Mouse (Mus musculus) liver, embryonic 16.5 days (tissue): Measurements from ENCODE around the gene Uroc1. TPM values are rescaled to one million over a fixed set of nuclear protein-coding genes. Genes with fewer than 3 reads are reported as not detected.

Source experiments
- ATAC-seq: fragments of 200-750 bp; cut with Nextera tagmentation; 2 replicates; pipeline ENCODE4 v1.8.0; 2017; ENCODE audit warnings: low read depth, mild to moderate bottlenecking, moderate number of reproducible peaks, moderate library complexity
- H3K27ac ChIP-seq: fragments of 300-500 bp; sonication (generic); 2 replicates; pipeline ENCODE4 v1.5.1; 2014; ENCODE audit warnings: mild to moderate bottlenecking, low read length
- H3K27me3 ChIP-seq: fragments of 300-500 bp; sonication (generic); 2 replicates; pipeline ENCODE4 v1.6.1; 2014; ENCODE audit warnings: low read depth, low read length, mixed read lengths; ENCODE audit not compliant: control insufficient read depth, insufficient read depth
- H3K36me3 ChIP-seq: fragments of 300-500 bp; sonication (generic); 2 replicates; pipeline ENCODE4 v1.6.1; 2014; ENCODE audit warnings: mild to moderate bottlenecking; ENCODE audit not compliant: control insufficient read depth, insufficient read depth
- H3K4me1 ChIP-seq: fragments of 300-500 bp; sonication (generic); 2 replicates; pipeline ENCODE4 v1.6.1; 2014; ENCODE audit warnings: low read depth, low read length, mixed read lengths; ENCODE audit not compliant: control insufficient read depth
- H3K4me2 ChIP-seq: fragments of 300-500 bp; sonication (generic); 2 replicates; pipeline ENCODE4 v1.6.1; 2014; ENCODE audit warnings: low read depth, low read length, mixed read lengths
- H3K4me3 ChIP-seq: fragments of 300-500 bp; sonication (generic); 2 replicates; pipeline ENCODE4 v1.5.1; 2014; ENCODE audit warnings: low read depth, mild to moderate bottlenecking, low read length
- H3K9ac ChIP-seq: fragments of 300-500 bp; sonication (generic); 2 replicates; pipeline ENCODE4 v1.6.1; 2014; ENCODE audit warnings: low read depth, low read length
- H3K9me3 ChIP-seq: fragments of 300-500 bp; sonication (generic); replicated peaks from 2 replicates; pipeline ENCODE4 v1.6.1; 2016; ENCODE audit warnings: low read length; ENCODE audit not compliant: control insufficient read depth
- WGBS: fragments of 180-500 bp; shearing (Covaris S2); extraction: QIAGEN DNeasy Blood & Tissue Kit; methylation state at CpG from one replicate; pipeline ENCODE4 v1.1.7; 2014; ENCODE audit not compliant: insufficient replicate concordance; 5-methylcytosine and 5-hydroxymethylcytosine counted together
- polyA plus RNA-seq: library from polyadenylated mRNA; unstranded; fragments of >200 nt; fragmentation: Nextera tagmentation; extraction: Ambion mirVana; gene quantifications from 2 replicates; pipeline ENCODE4 v1.2.1, GENCODE M21; 2015

The Uroc1 gene
- polyA plus RNA-seq, 1 experiment from 2014 or later = 41.1 TPM

GRCm38 (mm10) chr6:90368976-90369724, 36.1 kb downstream of the Uroc1 start, which contains the start of gene Zxdc:
Zxdc (plus strand) TSS chr6:90369492.
- peak; percentile 95 for ATAC-seq
- Histone ChIP-seq H3K36me3 (peaks cover 7% of the 10 kb centered on the region; the same call in 1 of the 2 replicates), H3K9ac (peak within 1 kb of the TSS; percentile 80), H3K4me2 (peak within 1 kb of the TSS; percentile 89), H3K27ac (peak within 1 kb of the TSS; percentile 68), H3K4me3 (peak within 1 kb of the TSS; percentile 82), H3K4me1 (peaks cover 18% of the 10 kb centered on the region), H3K9me3 (no peaks in the 10 kb centered on the region), H3K27me3 (no peaks in the 10 kb centered on the region)
- WGBS = 5% methylated on average over 39 of the region's 41 CpGs

GRCm38 (mm10) chr6:90369725-90370553, 36.9 kb downstream of the Uroc1 start:
- Histone ChIP-seq H3K4me2 (peak overlapping the region; percentile 89), H3K27me3 (no peaks in the 10 kb centered on the region), H3K27ac (peak overlapping the region; percentile 68), H3K4me3 (peak overlapping the region; percentile 82), H3K9me3 (no peaks in the 10 kb centered on the region), H3K4me1 (peaks cover 26% of the 10 kb centered on the region), H3K9ac (peak overlapping the region; percentile 80), H3K36me3 (peaks cover 7% of the 10 kb centered on the region; the same call in 1 of the 2 replicates)
- ATAC-seq = peak; percentile 58
- under 1% methylated on average over 97 of the region's 98 CpGs for WGBS

GRCm38 (mm10) chr6:90374647-90375046, 41.6 kb downstream of the Uroc1 start:
- H3K27ac ChIP-seq = peak overlapping the region; percentile 72
- H3K4me3 ChIP-seq = no peak overlapping the region
- 23% methylated on average over 4 of the region's 4 CpGs for WGBS
- no peaks in the 10 kb centered on the region for H3K9me3 ChIP-seq
- no peak overlapping the region for H3K9ac ChIP-seq
- no peaks in the 10 kb centered on the region for H3K27me3 ChIP-seq
- peak; percentile 91 for ATAC-seq
- H3K36me3 ChIP-seq = peaks cover 21% of the 10 kb centered on the region
- peak overlapping the region; percentile 14; the same call in 1 of the 2 replicates for H3K4me2 ChIP-seq
- peaks cover 29% of the 10 kb centered on the region for H3K4me1 ChIP-seq

GRCm38 (mm10) chr6:90377708-90378107, 44.6 kb downstream of the Uroc1 start:
- Histone ChIP-seq H3K4me3 (no peak overlapping the region), H3K36me3 (peaks cover 35% of the 10 kb centered on the region), H3K4me1 (peaks cover 15% of the 10 kb centered on the region), H3K9me3 (no peaks in the 10 kb centered on the region), H3K4me2 (no peak overlapping the region), H3K9ac (no peak overlapping the region), H3K27me3 (no peaks in the 10 kb centered on the region), H3K27ac (no peak overlapping the region)
- ATAC-seq = no peak
- WGBS = 84% methylated on average over 2 of the region's 2 CpGs

- no peak overlapping the region for H3K27ac ChIP-seq
- no peak overlapping the region for H3K4me2 ChIP-seq
- H3K9ac ChIP-seq = no peak overlapping the region
- peaks cover 45% of the 10 kb centered on the region for H3K36me3 ChIP-seq
- no peak for ATAC-seq
- no peaks in the 10 kb centered on the region for H3K9me3 ChIP-seq
- H3K4me3 ChIP-seq = no peak overlapping the region
- WGBS = 80% methylated on average over 2 of the region's 2 CpGs
- H3K4me1 ChIP-seq = no peaks in the 10 kb centered on the region
- no peaks in the 10 kb centered on the region for H3K27me3 ChIP-seq
These were observed 48.4 kb downstream of the Uroc1 start for GRCm38 (mm10) chr6:90381465-90381864.

- 64% methylated on average over 4 of the region's 4 CpGs for WGBS
- ATAC-seq = no peak
- Histone ChIP-seq H3K27me3 (no peaks in the 10 kb centered on the region), H3K4me1 (no peaks in the 10 kb centered on the region; the same call in 1 of the 2 replicates), H3K4me3 (no peak overlapping the region), H3K4me2 (no peak overlapping the region), H3K36me3 (peaks cover 2% of the 10 kb centered on the region; the same call in 1 of the 2 replicates), H3K27ac (no peak overlapping the region), H3K9ac (no peak overlapping the region), H3K9me3 (no peaks in the 10 kb centered on the region)
These were observed 57.5 kb downstream of the Uroc1 start for GRCm38 (mm10) chr6:90390629-90391028.

GRCm38 (mm10) chr6:90393948-90394347, 60.9 kb downstream of the Uroc1 start:
- H3K4me2 ChIP-seq = no peak overlapping the region
- ATAC-seq = peak; percentile 86
- H3K9me3 ChIP-seq = no peaks in the 10 kb centered on the region
- H3K27ac ChIP-seq = peak overlapping the region; percentile 45
- no peaks in the 10 kb centered on the region for H3K27me3 ChIP-seq
- WGBS = 58% methylated on average over 3 of the region's 3 CpGs
- H3K9ac ChIP-seq = no peak overlapping the region
- H3K4me3 ChIP-seq = no peak overlapping the region
- no peaks in the 10 kb centered on the region; the same call in 1 of the 2 replicates for H3K4me1 ChIP-seq
- H3K36me3 ChIP-seq = peaks cover 2% of the 10 kb centered on the region; the same call in 1 of the 2 replicates

- ATAC-seq = no peak
- Histone ChIP-seq H3K4me3 (no peak overlapping the region), H3K4me1 (no peaks in the 10 kb centered on the region; the same call in 1 of the 2 replicates), H3K9me3 (no peaks in the 10 kb centered on the region), H3K27me3 (no peaks in the 10 kb centered on the region), H3K9ac (no peak overlapping the region), H3K27ac (no peak overlapping the region), H3K36me3 (peaks cover 2% of the 10 kb centered on the region; the same call in 1 of the 2 replicates), H3K4me2 (no peak overlapping the region)
- WGBS = 64% methylated on average over 2 of the region's 2 CpGs
These were observed 62.7 kb downstream of the Uroc1 start for GRCm38 (mm10) chr6:90395751-90396150.
